35 mouse cellular contexts compared by ENCODE assay signal in genomic region chr13:56605503-56605902, GRCm38 (mm10). TPM values are rescaled to one million over a fixed set of nuclear protein-coding genes. Genes with fewer than 3 reads are reported as not detected.
A peak's percentile ranks its signal among the peaks of the same experiment; 100 is the strongest.
DNase-seq lines count a peak whose midpoint lies in the region; TF ChIP-seq lines count a peak whose summit lies in the region.
"Had no signal": no experiment of that assay in that cellular context is flagged by ENCODE, and none has a peak within 500 bp of the region (broad histone marks: within the 10 kb centered on the region; RNA-seq: fewer than 3 reads in every experiment).

No protein-coding gene starts in this region.

- peaks cover 7% of the 10 kb centered on the region; the same call in 1 of the 2 replicates for H3K4me1 ChIP-seq in cerebellum, adult 2 months (ENCODE audit: control insufficient read depth, insufficient read depth, low read length)
- H3K4me1 ChIP-seq in limb, embryonic 10.5 days: peaks cover 71% of the 10 kb centered on the region
- H3K4me1 ChIP-seq in thymus, adult 2 months (replicated peaks; ENCODE audit: control insufficient read depth, insufficient read depth, low read length): no peaks in the 10 kb centered on the region
- H3K4me1 ChIP-seq in heart, embryonic 10.5 days: peaks cover 63% of the 10 kb centered on the region

- TF ChIP-seq CTCF in cerebellum, adult 2 months (IDR thresholded peaks at IDR 0.05; ENCODE audit: borderline replicate concordance, insufficient read depth, low read depth, low read length): no peak
- TF ChIP-seq CTCF in layer of hippocampus, adult 2 months (conservative IDR thresholded peaks at IDR 0.05): no peak
- TF ChIP-seq CTCF in thymus, adult 2 months (IDR thresholded peaks at IDR 0.05; ENCODE audit: borderline replicate concordance, control insufficient read depth, extremely low read depth, insufficient read depth, low read length, poor library complexity): no peak

- no peaks in the 10 kb centered on the region for H3K36me3 ChIP-seq in limb, embryonic 10.5 days
- H3K36me3 ChIP-seq in thymus, adult 2 months (ENCODE audit: control insufficient read depth, insufficient read depth, low read length): no peaks in the 10 kb centered on the region
- no peaks in the 10 kb centered on the region for H3K36me3 ChIP-seq in heart, embryonic 10.5 days
- H3K36me3 ChIP-seq: embryonic facial prominence, embryonic 13.5 days; forebrain, embryonic 12.5 days; G1E; liver, embryonic 13.5 days; midbrain, embryonic 12.5 days; neural tube, embryonic 12.5 days had no signal

- no peaks in the 10 kb centered on the region for H3K9me3 ChIP-seq in limb, embryonic 10.5 days (replicated peaks)
- H3K9me3 ChIP-seq in heart, embryonic 10.5 days: no peaks in the 10 kb centered on the region
- H3K9me3 ChIP-seq: embryonic facial prominence, embryonic 13.5 days; forebrain, embryonic 12.5 days; liver, embryonic 13.5 days; megakaryocyte, embryonic 14.5 days; midbrain, embryonic 12.5 days; neural tube, embryonic 12.5 days had no signal

- H3K27me3 ChIP-seq in cerebellum, adult 2 months (ENCODE audit: control insufficient read depth, insufficient read depth, low read length): no peaks in the 10 kb centered on the region; the same call in 1 of the 2 replicates
- peaks cover 13% of the 10 kb centered on the region for H3K27me3 ChIP-seq in limb, embryonic 10.5 days (ENCODE audit: low read depth, poor library complexity, severe bottlenecking)
- no peaks in the 10 kb centered on the region; the same call in 1 of the 2 replicates for H3K27me3 ChIP-seq in thymus, adult 2 months (ENCODE audit: control insufficient read depth, insufficient read depth, low read length)
- H3K27me3 ChIP-seq in heart, embryonic 10.5 days (ENCODE audit: insufficient read depth, poor library complexity, severe bottlenecking): peaks cover 31% of the 10 kb centered on the region
- H3K27me3 ChIP-seq: embryonic facial prominence, embryonic 13.5 days; Patski had no signal

- 23% methylated on average over 9 of the region's 9 CpGs for WGBS in cerebellum, adult 2 months
- 88% methylated on average over 9 of the region's 9 CpGs for WGBS in limb, embryonic 10.5 days
- 21% methylated on average over 9 of the region's 9 CpGs for WGBS in thymus, adult 2 months
- 90% methylated on average over 9 of the region's 9 CpGs for WGBS in heart, embryonic 10.5 days

- no peak for TF ChIP-seq POLR2A in cerebellum, adult 2 months (IDR thresholded peaks at IDR 0.05; ENCODE audit: borderline replicate concordance, insufficient read depth, low read length)
- TF ChIP-seq POLR2A in thymus, adult 2 months (IDR thresholded peaks at IDR 0.05; ENCODE audit: control insufficient read depth, extremely low read depth, insufficient read depth, low read length, poor library complexity): no peak

- H3K4me3 ChIP-seq in cerebellum, adult 2 months (replicated peaks; ENCODE audit: insufficient read depth, low read depth, low read length): no peak overlapping the region
- H3K4me3 ChIP-seq in limb, embryonic 10.5 days: no peak overlapping the region
- H3K4me3 ChIP-seq in layer of hippocampus, adult 2 months: no peak overlapping the region
- H3K4me3 ChIP-seq in thymus, adult 2 months (ENCODE audit: control insufficient read depth, insufficient read depth, low read length): no peak overlapping the region
- no peak overlapping the region for H3K4me3 ChIP-seq in heart, embryonic 10.5 days
- H3K4me3 ChIP-seq: embryonic facial prominence, embryonic 13.5 days; erythroblast, embryonic 14.5 days; forebrain, embryonic 12.5 days; liver, embryonic 13.5 days; megakaryocyte, embryonic 14.5 days; midbrain, embryonic 12.5 days; myocyte; neural tube, embryonic 12.5 days had no signal

- H3K27ac ChIP-seq in cerebellum, adult 2 months (ENCODE audit: insufficient read depth, low read length): no peak overlapping the region
- peak overlapping the region; percentile 93; the same call in 1 of the 2 replicates for H3K27ac ChIP-seq in limb, embryonic 10.5 days
- H3K27ac ChIP-seq in layer of hippocampus, adult 2 months: no peak overlapping the region
- no peak overlapping the region for H3K27ac ChIP-seq in thymus, adult 2 months (ENCODE audit: control insufficient read depth, insufficient read depth, low read length)
- no peak overlapping the region for H3K27ac ChIP-seq in heart, embryonic 10.5 days
- H3K27ac ChIP-seq: forebrain, embryonic 12.5 days; hindbrain, embryonic 14.5 days; liver, embryonic 13.5 days; midbrain, embryonic 12.5 days; neural tube, embryonic 12.5 days had no signal

- DNase-seq in brain, adult 2 months (ENCODE audit: low read depth, low spot score): peak; percentile 79
- DNase-seq in cerebellum, adult 2 months: peak; percentile 79 to 86
- peak; percentile 65 to 72 for DNase-seq in cerebellum, postnatal 14 days
- no peak for DNase-seq in limb, embryonic 10.5 days (ENCODE audit: low spot score)
- DNase-seq in layer of hippocampus, adult 2 months (ENCODE audit: low spot score in 2 of 2): no peak
- DNase-seq in thymus, adult 2 months: no peak
- no peak for DNase-seq in heart, embryonic 10.5 days (ENCODE audit: low spot score)
- DNase-seq: adrenal gland, postnatal 25 days; embryo, embryonic 11 days; gastrocnemius, postnatal 10 days; heart, postnatal 4 days; kidney, postnatal 14 days; liver, embryonic 13.5 days; lung, adult 18-20 months; lung, postnatal 4 days; thymus, postnatal 4 days had no signal

RNA-seq across cellular contexts. Expression of gene Tgfbi, which starts 3.8 kb away (rescaled TPM):
- 4.9 and 5.1 TPM in 2 replicates for polyA plus RNA-seq in cerebellum, adult 2 months (2012; rRNA removed)
- polyA plus RNA-seq in limb, embryonic 10.5 days (2016; fragmentation: Nextera tagmentation; extraction: Ambion mirVana): 26.3 and 38.9 TPM in 2 replicates
- total RNA-seq in layer of hippocampus, adult 2 months (2021): 1 to 10 TPM; 3.1 to 3.8 TPM
- polyA plus RNA-seq in thymus, adult 2 months (2012; rRNA removed): 32.1 and 33.8 TPM in 2 replicates
- 50.4 and 66.2 TPM in 2 replicates for polyA plus RNA-seq in heart, embryonic 10.5 days (2016; fragmentation: Nextera tagmentation; extraction: Ambion mirVana)
- total RNA-seq: G1E had no signal

RNA-seq across cellular contexts. Expression of gene Lect2, which starts 57.2 kb away (rescaled TPM):
- not detected in 2 replicates for polyA plus RNA-seq in cerebellum, adult 2 months (2012; rRNA removed)
- not detected in 2 replicates for polyA plus RNA-seq in limb, embryonic 10.5 days (2016; fragmentation: Nextera tagmentation; extraction: Ambion mirVana)
- total RNA-seq in layer of hippocampus, adult 2 months (2021): not detected
- 0.33 TPM in 1 of 2 replicates, not detected in the other for polyA plus RNA-seq in thymus, adult 2 months (2012; rRNA removed)
- 0.41 and 8.8 TPM in 2 replicates for polyA plus RNA-seq in heart, embryonic 10.5 days (2016; fragmentation: Nextera tagmentation; extraction: Ambion mirVana)
- total RNA-seq: gastrocnemius, postnatal 10 days; heart, postnatal 4 days; layer of hippocampus, postnatal 10 days; left cerebral cortex, adult 18-20 months; left cerebral cortex, postnatal 14 days; midbrain, postnatal 0 days had no signal
- polyA plus RNA-seq: embryonic facial prominence, embryonic 13.5 days; forebrain, embryonic 12.5 days; G1E; gonadal fat pad, adult 2 months; heart, embryonic 16.5 days; hindbrain, embryonic 14.5 days; limb, embryonic 14.5 days; lung, postnatal 0 days; midbrain, embryonic 12.5 days; midbrain, postnatal 0 days; myocyte; neural tube, embryonic 12.5 days; Patski; thymus, postnatal 0 days had no signal

Comparison
In these comparisons a context has a peak if more than half of its experiments do, and no peak if none do; other contexts are left out.
1. DNase-seq: peak in brain, adult 2 months (single experiment), cerebellum, adult 2 months (2 of 2) and cerebellum, postnatal 14 days (2 of 2); none in limb, embryonic 10.5 days (single experiment), layer of hippocampus, adult 2 months (0 of 2), thymus, adult 2 months (single experiment) and heart, embryonic 10.5 days (single experiment).